Mouse (Mus musculus) lung, adult 2 months (tissue): Measurements from ENCODE around the gene Fam72a. TPM values are rescaled to one million over a fixed set of nuclear protein-coding genes. Genes with fewer than 3 reads are reported as not detected.

Experiments used
- DNase-seq: peaks from one replicate; pipeline ENCODE4 v3.0.0; 2022
- H3K4me1 ChIP-seq: fragments of 200-500 bp; 2 replicates; pipeline ENCODE4 v1.6.1; 2011; ENCODE audit warnings: low read length; ENCODE audit not compliant: control insufficient read depth, insufficient read depth
- H3K4me3 ChIP-seq: fragments of 200-500 bp; replicated peaks from 2 replicates; pipeline ENCODE3; 2011; ENCODE audit warnings: low read depth, mild to moderate bottlenecking, control low read depth, low read length; ENCODE audit errors: extremely low read depth
- CTCF ChIP-seq: fragments of 200-500 bp; IDR thresholded peaks from 2 replicates; pipeline ENCODE4 v1.5.1; 2011; ENCODE audit warnings: mild to moderate bottlenecking, low read length, control low read depth; ENCODE audit not compliant: insufficient read depth
- POLR2A ChIP-seq: fragments of 200-500 bp; IDR thresholded peaks from 2 replicates; pipeline ENCODE4 v1.6.1; 2011; ENCODE audit warnings: low read depth, mild to moderate bottlenecking, control low read depth, low read length, borderline replicate concordance; ENCODE audit errors: extremely low read depth
- WGBS: fragments of 180-500 bp; shearing (Covaris S2); methylation state at CpG from one replicate; pipeline ENCODE4 v1.1.7; 2018; 5-methylcytosine and 5-hydroxymethylcytosine counted together
- polyA plus RNA-seq: library from polyadenylated mRNA; depleted of rRNA; stranded (reverse); fragments of >200 nt; gene quantifications from 2 replicates; pipeline ENCODE4 v1.2.3, GENCODE M21; 2012

Fam72a gene
- polyA plus RNA-seq, 1 experiment: 0.38 TPM

DNA sequence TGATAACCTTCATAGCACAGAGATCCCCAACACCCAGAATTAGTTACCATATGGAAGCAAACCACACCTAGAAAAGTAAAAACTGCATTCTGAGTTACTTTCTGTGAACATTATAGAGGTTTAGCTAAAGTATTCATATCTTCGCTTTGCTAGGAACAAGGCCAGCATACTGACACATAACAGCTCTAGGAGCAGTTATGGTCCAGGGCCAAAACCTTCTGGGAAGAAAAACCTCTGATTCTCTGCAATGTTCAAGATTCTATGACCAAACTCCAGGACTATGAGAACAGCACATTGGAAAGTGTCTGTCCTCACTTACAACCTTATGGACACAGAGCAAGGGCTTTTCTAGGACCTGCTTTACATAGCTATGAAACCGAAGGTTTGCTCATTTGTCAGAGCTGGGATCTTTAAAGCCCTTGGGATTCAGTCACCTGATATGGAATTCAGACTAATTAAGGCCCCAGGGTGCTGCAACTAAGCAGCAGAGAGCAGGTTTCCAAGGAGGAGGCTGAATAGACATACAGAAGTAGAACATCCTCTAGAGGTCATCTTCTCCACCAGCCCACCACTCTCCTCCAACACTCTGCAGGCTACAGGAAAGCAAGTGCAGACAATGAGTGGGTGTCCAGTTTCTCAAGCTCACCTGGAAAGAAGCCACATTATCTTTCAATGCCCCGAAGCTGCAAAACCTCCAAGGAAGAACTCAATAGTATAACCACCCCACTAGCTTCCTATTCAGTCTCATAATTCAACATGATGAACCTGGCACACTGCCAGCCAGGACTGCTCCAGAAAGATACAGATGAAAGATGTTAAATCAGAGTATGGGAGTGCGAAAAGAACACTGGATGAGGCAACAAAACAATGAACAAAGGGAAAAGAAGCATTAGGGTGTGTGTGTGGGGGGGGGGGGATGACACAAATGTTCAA is 33.5 kb upstream of the Fam72a start:
- peaks cover 6% of the 10 kb centered on the region; the same call in 1 of the 2 replicates for H3K4me1 ChIP-seq
- no peak for DNase-seq
- WGBS: 59% methylated on average over 4 of the region's 4 CpGs
- TF ChIP-seq POLR2A (no peak), CTCF (no peak)
- H3K4me3 ChIP-seq: no peak overlapping the region

- DNase-seq: no peak
- 69% methylated on average over 1 of the region's 1 CpGs for WGBS
- Histone ChIP-seq H3K4me1 (peaks cover 2% of the 10 kb centered on the region), H3K4me3 (no peak overlapping the region)
- TF ChIP-seq POLR2A (no peak), CTCF (no peak)
Observed at GRCm38 (mm10) chr1:131498231-131498630, 29.5 kb upstream of the Fam72a start.

DNA sequence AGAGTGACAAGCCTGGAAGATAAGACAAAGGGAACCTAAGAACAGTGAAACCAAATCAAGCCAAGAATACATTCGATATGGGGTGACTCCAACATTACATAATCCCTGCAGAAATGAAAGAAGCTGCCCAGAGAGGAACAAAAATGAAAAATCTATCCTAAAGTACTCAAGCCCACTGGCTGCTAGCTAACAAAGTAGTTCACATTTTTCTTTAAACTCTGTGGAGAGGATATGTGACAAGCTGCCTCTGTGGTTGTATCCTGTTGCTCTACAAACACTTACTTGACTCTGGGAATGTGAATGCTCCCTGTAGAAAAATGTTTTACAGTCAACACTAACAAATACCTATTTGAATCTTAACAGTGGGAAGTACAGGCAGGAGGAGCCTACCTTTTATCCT is 26.0 kb upstream of the Fam72a start:
- peaks cover 11% of the 10 kb centered on the region for H3K4me1 ChIP-seq
- DNase-seq: no peak
- TF ChIP-seq CTCF (no peak), POLR2A (no peak)
- WGBS: 26% methylated on average over 1 of the region's 1 CpGs
- no peak overlapping the region for H3K4me3 ChIP-seq

GRCm38 (mm10) chr1:131511131-131511530 is 16.6 kb upstream of the Fam72a start:
- peaks cover 8% of the 10 kb centered on the region for H3K4me1 ChIP-seq
- no peak for DNase-seq
- H3K4me3 ChIP-seq: no peak overlapping the region
- no peak for TF ChIP-seq POLR2A
- no peak for TF ChIP-seq CTCF

DNA sequence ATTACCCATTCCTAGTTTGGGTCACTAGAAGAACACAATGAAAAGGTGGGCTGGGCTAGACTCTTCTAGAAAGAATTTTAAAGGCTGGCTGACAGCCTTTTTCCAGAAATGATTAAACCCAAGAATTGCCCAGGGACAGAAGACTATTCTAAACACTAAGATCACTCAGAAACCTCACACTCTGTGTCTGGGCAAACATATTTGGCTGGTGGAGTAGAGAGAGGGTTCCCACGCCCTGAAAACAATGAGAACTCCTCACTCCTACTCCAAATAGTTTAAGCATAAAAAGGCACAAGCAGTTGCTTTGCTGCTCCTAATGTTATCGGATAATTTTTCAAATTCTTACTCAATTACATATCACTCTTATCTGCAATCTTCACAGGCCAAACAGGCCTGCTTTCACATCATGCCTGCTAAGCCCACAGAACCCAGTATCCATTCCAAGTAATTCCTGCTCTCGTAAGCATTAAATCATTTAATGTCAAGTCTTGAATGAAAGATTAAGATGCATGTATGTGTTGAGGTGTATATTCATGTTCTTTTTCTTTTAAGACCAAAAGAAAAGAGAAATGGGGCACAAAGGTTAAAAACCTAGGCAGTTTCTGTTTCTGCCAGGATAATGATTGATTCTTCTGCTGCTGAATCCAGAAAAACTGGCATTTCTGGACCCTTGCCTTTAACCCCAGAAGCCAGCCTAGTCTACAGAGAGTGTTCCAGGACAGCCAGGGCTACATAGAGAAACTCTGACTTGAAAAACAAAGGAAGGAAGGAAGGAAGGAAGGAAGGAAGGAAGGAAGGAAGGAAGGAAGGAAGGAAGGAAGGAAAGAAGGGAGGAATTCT is 15.8 kb upstream of the Fam72a start:
- H3K4me1 ChIP-seq: peaks cover 10% of the 10 kb centered on the region
- DNase-seq: no peak
- H3K4me3 ChIP-seq: no peak overlapping the region
- TF ChIP-seq POLR2A (no peak), CTCF (no peak)
- WGBS: 47% methylated on average over 3 of the region's 3 CpGs

DNA sequence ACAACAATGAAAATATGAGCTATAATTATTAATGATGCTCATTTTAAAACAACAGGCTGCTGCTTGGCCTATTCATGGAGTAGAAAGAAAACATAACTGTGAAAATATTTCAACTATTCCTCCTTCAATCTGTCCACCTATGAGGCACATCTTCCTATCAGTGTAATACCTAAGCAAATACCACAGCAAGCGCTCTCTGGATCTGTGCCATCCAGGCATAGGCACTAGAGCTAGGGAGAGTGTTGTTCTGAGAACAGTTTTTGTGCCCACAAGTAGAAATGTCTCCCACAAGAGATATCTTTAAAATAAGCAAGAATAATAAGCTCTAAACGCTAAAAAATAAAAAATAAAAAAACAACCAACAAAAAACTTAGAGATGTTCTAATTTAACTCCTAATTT is 14.6 kb upstream of the Fam72a start:
- peaks cover 10% of the 10 kb centered on the region for H3K4me1 ChIP-seq
- 78% methylated on average over 2 of the region's 2 CpGs for WGBS
- no peak for DNase-seq
- H3K4me3 ChIP-seq: no peak overlapping the region
- no peak for TF ChIP-seq POLR2A
- TF ChIP-seq CTCF: no peak

GRCm38 (mm10) chr1:131514197-131514596 is 13.5 kb upstream of the Fam72a start:
- Histone ChIP-seq H3K4me1 (peaks cover 10% of the 10 kb centered on the region), H3K4me3 (no peak overlapping the region)
- DNase-seq: no peak
- TF ChIP-seq POLR2A (no peak), CTCF (no peak)
- WGBS: 36% methylated on average over 1 of the region's 1 CpGs

DNA sequence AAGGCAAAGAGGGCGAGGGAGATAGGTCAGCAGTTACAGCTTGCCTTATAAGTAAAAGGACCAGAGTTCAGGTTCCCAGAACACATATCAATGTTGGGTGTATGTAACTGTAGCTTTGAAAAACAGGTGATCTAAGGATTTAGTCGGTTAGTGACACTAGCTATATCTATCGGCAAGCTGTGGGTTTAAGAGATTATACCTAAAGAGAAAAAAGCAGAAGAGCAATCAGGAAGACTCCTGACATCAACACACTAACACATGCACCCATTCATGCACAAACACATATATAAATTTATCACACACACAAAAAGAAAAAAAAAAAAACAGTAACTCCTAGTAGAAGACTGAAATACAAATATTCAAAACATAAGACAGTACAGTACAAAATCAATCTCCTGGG is 11.1 kb upstream of the Fam72a start:
- TF ChIP-seq CTCF: no peak
- TF ChIP-seq POLR2A: no peak
- 91% methylated on average over 3 of the region's 3 CpGs for WGBS

GRCm38 (mm10) chr1:131523794-131524193 is 3.9 kb upstream of the Fam72a start:
- 41% methylated on average over 3 of the region's 3 CpGs for WGBS
- TF ChIP-seq CTCF: no peak
- no peak for TF ChIP-seq POLR2A
- H3K4me1 ChIP-seq: peaks cover 21% of the 10 kb centered on the region
- peak overlapping the region; percentile 48 for H3K4me3 ChIP-seq
- DNase-seq: no peak

More for the DNA sequence above, 11.1 kb upstream of the Fam72a start:
- DNase-seq: no peak
- Histone ChIP-seq H3K4me3 (no peak overlapping the region), H3K4me1 (peaks cover 6% of the 10 kb centered on the region)
